Mouse (Mus musculus): ENCODE measurements around the gene Aqp11.

- no peak for TF ChIP-seq POLR2A (IDR thresholded peaks at IDR 0.05; ENCODE audit: insufficient read length, low read depth)
- no peak for TF ChIP-seq USF1 (IDR thresholded peaks at IDR 0.05; ENCODE audit: low read depth)
- no peak for TF ChIP-seq TCF12 (IDR thresholded peaks at IDR 0.05; ENCODE audit: insufficient read depth, poor library complexity, severe bottlenecking)
- no peak for TF ChIP-seq SRF (IDR thresholded peaks at IDR 0.05; ENCODE audit: control insufficient read depth, insufficient read length, low read depth)
- TF ChIP-seq POLR2AphosphoS2 (IDR thresholded peaks at IDR 0.05; ENCODE audit: insufficient read length, low read depth), result no peak
Observed at GRCm38 (mm10) chr7:97733606-97734005, 4.5 kb downstream of the Aqp11 start.

Measured in myocyte (in vitro differentiated cells).